Mouse (Mus musculus) cerebellum, adult (tissue): Measurements from ENCODE around the gene Lpcat4.
"Not testable (repeated sequence)": the region's sequence is repeated elsewhere in the genome, so short reads cannot be mapped to it uniquely, and the experiment has no call there.

Source experiments
- ATAC-seq: cut with Nextera tagmentation; 2 replicates; pipeline ENCODE4 v1.9.2; 2017; ENCODE audit warnings: mild to moderate bottlenecking, moderate library complexity, mixed read lengths; ENCODE audit not compliant: insufficient number of reproducible peaks, low FRiP score, low TSS enrichment

The Lpcat4 gene

DNA sequence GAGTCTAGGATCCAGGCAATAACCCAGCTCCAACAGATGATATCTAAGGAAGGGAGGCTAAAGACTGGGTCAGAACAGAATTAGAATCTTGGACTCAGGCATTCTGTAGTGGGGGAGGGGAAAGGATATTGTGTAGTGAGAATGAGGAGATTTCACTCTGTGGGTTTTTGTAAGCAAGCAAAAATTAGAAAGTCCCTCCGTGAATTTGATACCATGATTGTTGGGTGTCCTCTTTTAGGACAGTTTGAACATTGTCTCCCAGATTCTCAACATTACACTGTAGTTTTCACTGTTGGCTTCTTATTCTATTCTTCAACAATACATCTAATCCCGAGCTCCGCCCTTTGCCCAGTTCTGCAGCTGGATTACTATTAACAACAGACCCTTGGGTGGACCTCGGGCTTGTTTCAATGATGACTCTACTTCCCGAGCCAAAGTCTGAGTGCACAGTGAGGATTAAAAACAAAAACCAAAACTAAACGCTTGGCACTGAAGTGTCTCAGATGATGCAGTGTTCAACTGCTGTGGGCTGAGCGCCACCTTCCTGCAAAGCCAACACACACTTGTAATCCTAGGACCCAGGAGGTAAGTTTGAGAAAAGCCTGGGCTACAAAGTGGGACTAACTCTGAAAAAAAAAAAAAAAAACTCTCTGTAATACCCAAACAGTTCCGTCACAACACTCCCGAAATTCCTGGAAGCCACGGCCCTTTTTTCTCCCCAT is 20.1 kb downstream of the Lpcat4 start, which contains the start of gene Nutm1:
Gene Nutm1 (minus strand): TSS at position 51 of the 722 bp plus-strand sequence.
- no peak for ATAC-seq

DNA sequence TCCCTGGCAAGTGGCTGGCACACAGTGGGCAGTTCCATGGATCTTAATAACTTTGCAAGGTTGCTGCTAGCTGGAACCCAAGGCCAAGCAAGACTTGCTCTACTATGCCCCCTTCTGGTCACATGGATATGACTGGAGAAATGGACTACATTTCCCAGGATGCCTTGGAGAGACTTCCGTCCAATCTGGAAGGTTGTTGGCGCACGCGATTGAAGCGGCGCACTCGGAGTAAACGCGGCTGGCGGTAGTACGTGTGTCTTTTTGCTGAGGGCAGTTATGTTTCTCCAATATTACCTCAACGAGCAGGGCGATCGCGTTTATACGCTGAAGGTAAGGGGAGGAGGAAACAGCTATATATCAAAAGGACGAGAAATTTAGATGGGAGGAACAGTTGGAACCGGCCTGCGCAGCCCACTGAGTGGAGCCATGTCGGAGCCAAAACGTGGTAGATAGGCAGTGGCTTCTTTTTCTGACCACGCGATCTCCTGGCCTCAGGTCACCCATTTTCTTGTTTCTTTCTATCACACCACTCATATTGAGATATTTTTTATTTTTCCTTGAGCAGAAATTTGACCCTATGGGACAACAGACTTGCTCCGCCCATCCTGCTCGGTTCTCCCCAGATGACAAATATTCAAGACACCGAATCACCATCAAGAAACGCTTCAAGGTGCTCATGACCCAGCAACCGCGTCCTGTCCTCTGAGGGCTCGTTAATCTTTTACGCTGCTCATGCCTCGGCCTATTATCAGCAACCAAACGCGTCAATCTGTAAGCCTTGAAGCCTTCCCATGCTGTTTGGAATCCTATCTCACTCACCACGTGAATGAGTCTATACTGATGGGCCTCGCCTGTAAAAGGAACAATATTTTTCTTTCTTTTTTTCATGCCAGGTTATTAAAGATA is 22.7 kb downstream of the Lpcat4 start, which contains the start of gene Nop10:
Gene Nop10 (plus strand): TSS at position 179 of the 906 bp plus-strand sequence.
- peak; percentile 78 for ATAC-seq

DNA sequence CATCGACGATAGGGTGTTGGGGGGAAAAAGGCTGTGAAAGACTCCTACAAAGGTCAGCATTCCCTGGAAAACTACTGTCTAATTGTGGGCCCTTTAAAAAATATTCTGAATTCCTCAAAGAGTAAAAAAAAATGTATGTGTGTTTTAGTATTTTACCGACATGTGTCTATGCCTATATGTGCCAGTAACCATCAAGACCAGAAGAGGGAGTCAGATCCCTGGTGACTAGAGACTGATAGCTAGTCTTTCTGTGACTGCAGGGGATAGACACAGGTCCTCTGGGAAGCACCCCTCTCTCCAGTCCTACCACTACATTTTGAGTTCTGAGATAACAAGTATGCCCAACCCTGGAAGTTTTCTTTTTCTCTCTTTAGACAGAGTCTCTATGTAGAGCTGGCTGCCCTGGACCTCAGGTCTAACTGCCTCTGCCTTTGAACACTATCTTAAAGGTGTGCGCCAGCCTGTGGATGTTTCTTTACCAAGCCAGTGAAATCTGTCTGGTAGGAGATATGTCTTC is 23.6 kb downstream of the Lpcat4 start:
- ATAC-seq: no peak

DNA sequence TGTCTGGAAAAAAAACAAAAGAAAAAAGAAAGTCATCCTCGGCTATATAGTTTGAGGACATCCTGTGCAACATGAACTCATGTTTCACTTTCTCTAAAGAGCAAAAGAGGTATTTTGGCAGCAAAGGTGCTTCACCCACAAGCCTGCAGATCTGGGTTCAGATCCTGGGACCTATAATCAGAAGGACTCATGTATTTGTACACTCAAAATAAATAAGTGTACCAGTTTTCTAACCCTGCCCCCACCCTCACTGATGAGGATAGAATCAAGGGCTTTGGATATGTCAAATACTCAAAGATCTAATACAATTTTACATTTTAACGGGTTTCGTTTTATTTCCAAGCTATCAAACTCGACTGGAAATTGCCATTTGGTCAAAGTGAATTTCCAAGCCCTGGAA is 25.1 kb downstream of the Lpcat4 start:
- no peak for ATAC-seq

DNA sequence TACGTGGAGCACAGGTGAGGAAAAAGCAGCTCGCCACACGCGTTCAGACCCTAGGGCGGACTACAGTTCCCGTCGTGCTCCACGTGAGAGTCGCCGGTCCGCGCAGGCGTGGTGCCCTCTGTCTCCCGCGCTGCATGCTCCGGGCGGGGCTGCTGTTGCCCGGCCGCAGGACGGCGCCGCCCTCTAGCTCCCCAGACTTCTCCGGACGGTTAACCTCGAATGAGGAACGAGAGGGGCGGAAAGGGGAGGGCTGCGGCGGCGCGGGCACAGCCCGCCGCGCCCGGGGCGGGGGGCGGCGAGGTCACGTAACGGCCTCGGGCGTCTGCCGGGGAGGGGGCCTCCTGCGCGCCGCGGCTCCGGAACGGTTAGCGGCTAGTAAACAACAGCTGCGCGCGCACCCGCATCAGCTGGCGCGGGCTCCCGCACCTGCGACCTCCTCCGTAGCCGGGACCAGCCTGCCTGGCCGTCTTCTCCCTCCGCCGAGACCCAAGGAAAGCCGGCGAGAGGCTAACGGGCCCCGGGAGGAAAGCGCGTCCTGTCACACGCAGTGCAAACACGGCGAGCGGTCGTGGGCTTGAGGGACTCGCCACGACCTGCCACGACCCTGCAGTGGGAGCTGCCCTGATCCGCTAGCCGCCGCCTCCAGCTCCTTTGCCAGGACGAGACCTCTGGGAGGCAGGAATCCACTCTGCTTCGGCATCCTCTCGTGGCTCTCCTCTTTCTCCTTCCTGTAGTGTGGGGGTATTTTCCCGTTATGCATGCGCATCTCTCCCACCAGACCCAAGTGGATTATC is 26.4 kb downstream of the Lpcat4 start, which contains the start of gene Slc12a6:
Gene Slc12a6 (plus strand): TSS at position 378 of the 794 bp plus-strand sequence.
- ATAC-seq: peak; percentile 79

DNA sequence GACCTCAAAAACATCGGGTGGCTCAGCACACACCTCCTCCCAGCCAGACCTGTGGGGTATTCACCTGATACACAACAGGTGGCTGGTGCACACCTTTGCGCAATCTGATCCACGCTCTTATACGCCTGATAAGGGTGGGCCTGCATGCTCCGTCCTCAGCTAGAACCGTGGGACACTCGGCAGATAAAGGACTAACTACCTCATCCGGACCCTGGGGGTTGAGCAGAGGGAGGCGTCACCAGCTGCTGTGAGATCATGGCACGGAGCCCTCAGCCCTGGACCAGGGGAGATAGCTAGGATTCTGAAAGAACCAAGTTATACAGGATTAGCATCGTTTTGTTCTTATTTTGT is 26.9 kb downstream of the Lpcat4 start, which contains the start of gene Gm21985:
Gene Gm21985 (plus strand): TSS at position 73 of the 351 bp plus-strand sequence.
- ATAC-seq: peak; percentile 12

DNA sequence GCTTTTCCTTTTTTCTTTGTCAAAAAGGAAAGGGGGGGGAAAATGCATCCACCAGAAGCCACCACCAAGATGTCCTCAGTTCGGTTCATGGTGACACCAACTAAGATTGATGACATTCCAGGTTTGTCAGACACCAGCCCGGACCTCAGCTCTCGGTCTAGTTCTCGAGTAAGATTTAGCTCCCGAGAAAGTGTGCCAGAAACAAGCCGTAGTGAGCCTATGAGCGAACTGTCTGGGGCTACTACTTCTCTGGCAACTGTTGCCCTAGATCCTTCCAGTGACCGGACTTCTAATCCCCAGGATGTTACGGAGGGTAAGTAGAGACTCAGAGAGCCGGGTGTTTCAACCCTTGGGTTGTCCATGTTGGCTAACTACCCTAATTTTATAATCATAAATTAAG is 27.5 kb downstream of the Lpcat4 start:
- ATAC-seq: no peak

DNA sequence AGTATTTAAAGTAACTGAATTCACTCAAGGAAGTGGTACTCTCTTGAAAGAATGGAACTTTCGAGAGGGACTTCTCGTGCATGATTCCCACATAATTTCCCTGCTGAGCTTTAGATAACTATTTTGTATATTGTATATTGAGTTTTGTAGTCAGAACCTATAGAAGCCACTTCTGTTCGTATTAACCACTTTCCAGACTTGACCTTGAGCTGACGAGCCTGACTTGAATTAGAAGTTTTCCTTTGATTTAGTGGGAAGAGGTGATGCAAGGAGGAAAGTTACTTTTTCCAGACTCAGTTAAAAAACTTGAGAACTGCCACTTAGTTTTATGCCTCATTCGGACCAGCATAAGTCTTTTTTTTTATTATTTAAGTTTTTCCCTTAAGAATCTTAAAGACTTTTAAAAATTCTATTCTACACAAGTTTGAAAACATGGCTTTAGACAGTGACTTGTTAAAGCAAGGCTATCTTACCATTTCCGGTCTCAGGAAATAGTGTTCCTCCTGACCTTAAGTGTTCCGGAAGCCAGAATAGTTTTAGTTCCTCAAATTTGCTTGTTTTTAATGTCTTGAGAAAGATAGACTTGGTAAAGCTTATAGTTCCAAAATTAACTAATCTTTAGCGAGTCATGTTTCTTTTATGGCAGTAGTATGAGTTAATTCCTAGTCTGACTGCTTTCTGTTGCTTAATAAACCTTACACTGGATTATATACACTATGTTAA is 28.4 kb downstream of the Lpcat4 start:
- ATAC-seq: no peak

DNA sequence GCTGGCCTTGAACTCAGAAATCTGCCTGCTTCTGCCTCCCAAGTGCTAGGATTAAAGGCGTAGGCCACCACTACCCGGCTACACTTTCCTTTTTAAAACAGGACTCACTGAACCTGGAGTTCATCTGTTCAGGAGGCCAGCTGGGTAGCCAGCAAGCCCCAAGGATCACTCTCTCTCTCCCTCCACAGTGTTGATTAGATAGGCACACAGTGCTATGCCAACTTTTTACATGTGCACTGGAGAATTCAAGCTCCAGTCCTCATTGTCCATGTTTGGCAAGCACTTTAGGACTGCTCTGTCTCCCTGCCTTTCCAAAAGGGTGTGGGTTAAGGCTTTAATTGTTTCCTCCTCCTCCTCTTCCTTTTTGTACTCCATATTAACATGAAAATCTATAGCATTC is 30.7 kb downstream of the Lpcat4 start:
- no peak for ATAC-seq

DNA sequence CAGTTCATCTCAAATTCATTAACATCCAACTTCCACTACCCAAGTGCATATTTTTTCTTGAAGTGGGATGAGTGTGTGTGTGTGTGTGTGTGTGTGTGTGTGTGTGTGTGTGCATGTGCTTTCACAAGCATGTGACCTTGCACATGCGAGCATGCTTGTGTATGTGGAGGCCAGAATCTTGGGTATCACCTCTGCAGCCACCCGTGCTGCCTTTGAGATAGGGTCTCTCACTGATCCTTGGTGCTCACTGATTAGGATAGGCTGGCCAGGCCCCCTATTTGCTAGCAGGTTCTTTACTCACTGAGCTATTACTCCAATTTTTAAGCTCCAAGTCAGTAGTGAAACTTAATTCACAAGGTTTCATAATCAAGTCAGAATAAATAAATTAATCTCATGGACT is 33.6 kb downstream of the Lpcat4 start:
- no peak for ATAC-seq

DNA sequence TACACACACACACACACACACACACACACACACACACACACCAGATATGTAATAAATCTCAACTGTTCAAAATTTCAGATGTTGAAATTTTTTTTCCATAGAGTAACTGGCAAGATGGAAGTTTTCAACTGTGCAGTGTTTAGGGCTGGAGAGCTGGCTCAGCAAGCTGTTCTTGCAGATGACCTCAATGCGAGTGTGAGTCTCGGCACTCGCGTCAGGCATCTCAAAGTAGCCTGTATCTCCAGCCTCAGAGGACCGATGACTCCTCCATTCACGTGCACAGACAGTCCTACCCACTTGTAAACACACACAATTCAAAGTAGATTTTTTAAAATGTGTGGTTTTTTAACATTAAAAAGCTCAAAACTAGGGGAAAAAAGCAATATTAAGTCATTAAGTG is 34.2 kb downstream of the Lpcat4 start:
- no peak for ATAC-seq

DNA sequence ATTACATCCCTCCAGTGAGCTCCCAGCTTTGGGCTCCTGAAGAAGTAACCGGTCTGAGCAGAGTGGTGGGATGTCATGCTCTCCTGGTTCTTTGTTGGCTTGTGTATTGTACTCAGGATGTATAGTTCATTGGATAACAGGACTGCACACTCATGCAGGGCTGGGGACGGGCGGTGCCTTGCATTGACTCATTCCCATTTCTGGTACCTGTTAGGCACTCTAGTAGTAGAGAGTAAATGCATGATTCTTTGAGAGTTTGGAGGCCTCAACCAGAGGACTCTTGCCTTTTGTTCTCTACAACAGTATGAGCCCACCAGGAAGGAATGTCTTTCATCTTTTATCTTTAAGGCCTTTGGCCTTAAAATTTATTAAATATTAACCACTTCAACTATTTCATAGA is 37.6 kb downstream of the Lpcat4 start:
- ATAC-seq: no peak

DNA sequence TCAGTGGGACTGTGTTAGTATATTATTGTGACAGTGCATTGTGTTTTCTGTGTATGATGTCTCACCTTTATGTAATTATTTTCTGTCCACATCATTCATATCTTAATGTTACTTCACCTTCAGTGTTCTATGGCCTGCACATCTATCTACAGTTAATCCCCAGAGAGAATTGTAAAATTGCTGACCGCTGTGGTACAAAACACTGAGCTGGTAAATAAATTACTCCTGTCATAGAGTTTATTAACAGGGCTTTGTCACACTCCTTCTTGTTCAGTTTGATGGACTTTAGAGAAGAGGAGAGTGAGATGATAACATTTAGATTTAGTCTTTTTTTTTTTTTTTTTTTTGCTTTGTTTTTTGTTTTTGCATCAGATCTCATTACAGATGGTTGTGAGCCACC is 43.6 kb downstream of the Lpcat4 start:
- no peak for ATAC-seq

DNA sequence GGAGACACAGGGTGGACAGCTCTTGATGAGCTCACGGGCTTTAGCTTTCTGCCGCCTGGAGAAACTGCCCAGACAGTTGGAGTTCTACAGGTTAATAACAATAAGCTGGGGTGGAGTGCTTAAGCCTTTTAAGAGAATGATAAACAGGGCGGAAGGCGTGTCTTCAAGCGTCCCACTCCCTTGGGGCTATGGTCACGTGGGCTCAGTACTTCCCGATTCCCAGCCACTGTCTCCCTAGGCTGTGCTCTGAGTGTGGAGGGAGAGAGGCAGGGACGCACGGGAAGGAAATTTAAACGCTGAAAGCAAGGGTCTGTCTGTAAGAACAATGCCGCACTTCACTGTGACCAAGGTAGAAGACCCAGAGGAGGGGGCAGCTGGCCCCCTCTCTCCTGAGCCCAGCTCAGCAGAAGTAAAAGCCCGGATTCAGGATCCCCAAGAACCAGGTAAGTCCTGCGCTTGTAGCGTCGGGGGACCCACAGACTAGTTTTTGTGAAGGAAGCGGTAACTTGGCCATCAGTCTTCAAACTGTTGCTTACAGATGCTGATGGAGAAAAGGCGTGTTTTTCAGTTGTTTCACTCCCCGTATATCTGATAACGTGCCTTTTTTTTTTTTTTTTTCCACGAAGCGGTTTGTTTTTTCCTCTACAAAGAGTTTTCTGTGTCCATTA is 45.2 kb downstream of the Lpcat4 start:
- ATAC-seq: peak; percentile 70; the same call in 1 of the 2 replicates

DNA sequence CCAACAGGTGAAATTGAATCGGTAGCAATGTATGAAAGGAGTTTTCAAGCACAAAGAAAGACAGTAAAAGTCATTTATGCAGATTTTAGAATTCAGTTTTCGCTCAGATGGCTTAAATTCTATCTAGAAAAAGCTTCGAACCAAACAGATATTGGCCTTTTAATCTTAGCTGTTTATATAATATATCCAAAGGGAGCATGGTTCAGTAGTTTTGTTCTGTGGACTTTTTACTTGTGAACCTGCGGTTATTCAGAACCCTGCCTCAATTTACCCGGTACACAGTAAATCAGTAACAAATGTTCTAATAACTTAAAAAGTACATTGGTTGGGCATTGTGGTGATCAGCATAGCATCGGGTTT is 45.7 kb downstream of the Lpcat4 start:
- no peak for ATAC-seq

DNA sequence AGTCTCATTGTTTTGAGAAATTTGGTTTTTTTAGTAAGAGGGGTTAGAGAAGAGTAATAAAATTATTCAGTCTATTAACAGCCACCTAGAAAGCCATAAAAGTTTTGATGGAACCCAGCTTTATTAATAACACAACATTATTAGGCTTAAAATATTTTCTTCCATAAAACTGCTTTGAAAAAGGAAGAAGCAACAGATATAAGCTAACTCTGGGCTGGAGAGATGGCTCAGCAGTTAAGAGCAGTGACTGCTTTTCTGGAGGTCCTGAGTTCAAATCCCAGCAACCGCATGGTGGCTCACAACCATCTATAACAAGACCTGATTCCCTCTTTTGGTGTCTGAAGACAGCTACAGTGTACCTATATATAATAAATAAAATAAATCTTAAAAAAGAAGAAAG is 46.8 kb downstream of the Lpcat4 start:
- ATAC-seq: not testable (repeated sequence)

DNA sequence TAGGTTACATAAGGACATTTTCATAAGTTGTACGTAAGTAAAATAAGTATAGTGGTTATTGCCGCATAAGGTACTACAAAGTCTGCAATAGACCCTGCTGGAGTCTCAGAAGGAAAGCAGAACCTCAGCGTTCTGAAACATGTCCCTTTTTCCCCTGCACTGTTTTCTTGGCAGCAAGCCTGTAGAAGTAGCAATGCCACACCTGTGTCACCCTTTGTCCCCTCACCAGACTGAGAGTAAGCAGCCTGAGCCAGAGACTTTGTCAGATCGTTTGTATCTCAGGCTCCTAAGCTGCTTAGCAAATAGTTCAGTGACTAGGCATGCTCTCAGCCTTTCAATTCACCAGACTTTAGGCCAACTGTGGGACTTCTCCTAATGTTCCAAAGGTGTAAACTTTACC is 47.8 kb downstream of the Lpcat4 start:
- ATAC-seq: no peak

DNA sequence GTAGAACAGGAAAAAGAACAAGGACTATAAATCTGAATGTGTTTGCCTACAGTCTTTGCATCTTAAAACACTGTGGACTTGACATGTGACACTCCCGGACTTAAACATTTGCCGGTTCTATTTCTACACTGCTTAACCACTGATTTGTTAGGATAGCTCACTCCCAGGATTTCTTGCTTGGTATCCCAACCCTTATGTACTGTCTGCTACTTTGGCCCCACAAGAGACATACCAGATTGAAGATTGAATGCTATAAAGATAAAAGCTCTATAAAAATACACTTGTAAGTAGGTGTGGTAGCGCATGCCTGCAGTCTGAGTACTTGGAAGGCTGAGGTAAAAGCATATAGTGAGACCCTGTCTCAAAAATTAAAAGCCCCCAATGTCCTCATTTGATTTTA is 50.2 kb downstream of the Lpcat4 start:
- ATAC-seq: no peak

DNA sequence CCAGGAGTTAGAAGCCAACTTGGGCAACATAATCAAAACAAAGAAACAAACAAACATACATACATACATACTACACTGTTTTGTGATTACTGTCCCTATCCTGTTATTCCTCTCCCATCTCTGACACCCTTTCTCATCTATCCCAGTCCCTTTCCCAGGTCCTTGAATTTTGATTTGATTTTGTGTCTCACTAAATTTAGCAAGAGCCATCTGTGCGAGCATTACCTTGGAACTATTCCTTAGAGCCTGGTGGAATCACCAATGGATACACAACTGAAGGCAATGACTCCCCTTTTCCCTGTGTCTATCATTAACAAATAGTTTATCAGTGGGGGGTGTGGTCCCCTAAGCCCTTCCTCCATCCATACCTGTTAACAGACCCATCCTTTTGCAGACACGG is 53.6 kb downstream of the Lpcat4 start:
- ATAC-seq: peak; percentile 60; the same call in 1 of the 2 replicates
